Mouse (Mus musculus) stomach, postnatal 0 days (tissue): ENCODE results near the gene Lrig3. TPM values are rescaled to one million over a fixed set of nuclear protein-coding genes. Genes with fewer than 3 reads are reported as not detected.

Experiments used
- ATAC-seq: fragments of 200-750 bp; cut with Nextera tagmentation; 2 replicates; pipeline ENCODE4 v1.8.0; 2017; ENCODE audit not compliant: low FRiP score, low TSS enrichment
- DNase-seq: peaks from one replicate; pipeline ENCODE4 v3.0.0-alpha.2; 2016; ENCODE audit warnings: low spot score
- H3K27ac ChIP-seq: fragments of 300-500 bp; sonication (generic); replicated peaks from 2 replicates; pipeline ENCODE4 v1.5.1; 2014; ENCODE audit warnings: mild to moderate bottlenecking, control low read depth
- H3K27me3 ChIP-seq: fragments of 300-500 bp; sonication (generic); 2 replicates; pipeline ENCODE4 v1.6.1; 2014; ENCODE audit warnings: low read length; ENCODE audit not compliant: control insufficient read depth, insufficient read depth
- H3K36me3 ChIP-seq: fragments of 300-500 bp; sonication (generic); 2 replicates; pipeline ENCODE4 v1.6.1; 2014; ENCODE audit warnings: low read length, mixed read lengths; ENCODE audit not compliant: control insufficient read depth, insufficient read depth
- H3K4me1 ChIP-seq: fragments of 300-500 bp; sonication (generic); replicated peaks from 2 replicates; pipeline ENCODE4 v1.6.1; 2014; ENCODE audit warnings: antibody characterized with exemption; ENCODE audit not compliant: control insufficient read depth, insufficient read depth
- H3K4me2 ChIP-seq: fragments of 300-500 bp; sonication (generic); replicated peaks from 2 replicates; pipeline ENCODE4 v1.6.1; 2014; ENCODE audit warnings: low read depth, mild to moderate bottlenecking, control low read depth, moderate library complexity
- H3K4me3 ChIP-seq: fragments of 300-500 bp; sonication (generic); 2 replicates; pipeline ENCODE4 v1.5.1; 2014; ENCODE audit warnings: low read depth, low read length, control low read depth
- H3K9ac ChIP-seq: fragments of 300-500 bp; sonication (generic); 2 replicates; pipeline ENCODE4 v1.6.1; 2014; ENCODE audit warnings: mild to moderate bottlenecking, low read length, control low read depth, mixed read lengths
- H3K9me3 ChIP-seq: fragments of 300-500 bp; sonication (generic); 2 replicates; pipeline ENCODE4 v1.6.1; 2016; ENCODE audit warnings: low read length; ENCODE audit not compliant: control insufficient read depth
- CTCF ChIP-seq: IDR thresholded peaks from 2 replicates; pipeline ENCODE4 v1.5.1; 2016; ENCODE audit warnings: antibody characterized with exemption, low read depth, mild to moderate bottlenecking, moderate library complexity
- EP300 ChIP-seq: optimal IDR thresholded peaks from 2 replicates; pipeline ENCODE3; 2016; ENCODE audit warnings: antibody characterized with exemption
- WGBS: fragments of 180-500 bp; shearing (Covaris S2); extraction: QIAGEN DNeasy Blood & Tissue Kit; methylation state at CpG from one replicate; pipeline ENCODE4 v1.1.7; 2014; 5-methylcytosine and 5-hydroxymethylcytosine counted together
- polyA plus RNA-seq: library from polyadenylated mRNA; unstranded; fragments of >200 nt; fragmentation: Nextera tagmentation; extraction: Ambion mirVana; gene quantifications from 2 replicates; pipeline ENCODE4 v1.2.1, GENCODE M21; 2015

The Lrig3 gene
- 11.3 and 11.6 TPM in 2 replicates for polyA plus RNA-seq

DNA sequence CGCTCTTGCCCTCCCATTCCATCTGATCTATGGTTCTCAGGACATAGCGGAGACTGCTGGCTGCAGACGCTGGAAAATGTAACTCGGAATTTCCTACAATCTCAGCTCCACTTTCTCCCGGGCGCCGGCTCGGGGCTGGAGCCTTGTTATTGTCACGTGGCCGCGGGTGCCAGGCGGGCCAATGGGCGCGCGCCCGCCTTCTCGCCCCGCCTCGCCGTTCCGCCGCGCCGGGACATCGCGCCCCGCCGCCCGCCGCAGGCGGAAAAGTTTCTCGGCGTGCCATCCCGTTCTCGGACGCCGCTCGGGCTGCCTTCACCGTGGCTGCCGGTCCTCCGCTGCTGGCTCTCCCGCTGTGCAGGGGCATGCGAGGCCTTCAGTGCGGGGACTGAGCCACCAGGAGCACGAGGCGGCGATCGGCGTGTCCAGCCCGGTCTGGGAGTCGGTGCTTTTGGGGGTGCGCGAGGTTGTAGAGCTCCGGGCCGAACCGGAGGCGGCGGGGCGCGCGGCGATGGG, at the start of gene Lrig3:
Lrig3 (plus strand) TSS at position 201 of the 513 bp plus-strand sequence.
- H3K9me3 ChIP-seq = no peaks in the 10 kb centered on the region
- under 1% methylated on average over 57 of the region's 62 CpGs for WGBS
- TF ChIP-seq CTCF (0 out of 2 replicates have a peak, but pooled peaks have one; percentile 2), EP300 (no peak)
- peak within 1 kb of the TSS; percentile 77 for H3K4me2 ChIP-seq
- no peaks in the 10 kb centered on the region for H3K36me3 ChIP-seq
- peak within 1 kb of the TSS; percentile 97 for H3K27ac ChIP-seq
- peak within 1 kb of the TSS; percentile 98 for H3K9ac ChIP-seq
- DNase-seq = peak; percentile 90
- H3K27me3 ChIP-seq = no peaks in the 10 kb centered on the region
- H3K4me3 ChIP-seq = peak within 1 kb of the TSS; percentile 95
- H3K4me1 ChIP-seq = no peaks in the 10 kb centered on the region
- ATAC-seq = peak; percentile 87

DNA sequence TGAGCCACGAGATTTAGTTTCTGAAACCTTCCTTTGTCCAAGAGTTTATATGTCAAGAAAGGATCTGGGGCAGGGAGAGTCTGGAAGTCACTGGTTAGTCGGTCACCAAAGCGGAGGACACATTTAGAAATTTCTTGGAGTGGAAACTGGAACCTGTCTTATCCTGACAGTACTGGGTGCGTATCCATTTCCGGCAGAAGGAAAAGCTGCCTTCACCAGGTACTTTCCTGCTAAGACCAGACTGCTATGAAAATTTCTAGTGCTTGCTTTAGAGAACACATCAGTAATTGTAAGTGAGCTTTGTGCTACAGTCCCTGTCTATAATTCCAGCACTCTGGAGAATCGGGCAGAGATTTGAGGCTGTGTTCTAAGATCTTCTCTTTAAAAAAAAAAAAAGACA, 49.2 kb upstream of the Lrig3 start:
- Histone ChIP-seq H3K4me1 (0 out of 2 replicates have a peak, but pooled peaks cover 4% of the 10 kb centered on the region), H3K27me3 (no peaks in the 10 kb centered on the region), H3K9me3 (no peaks in the 10 kb centered on the region), H3K36me3 (no peaks in the 10 kb centered on the region), H3K4me3 (no peak overlapping the region), H3K27ac (no peak overlapping the region), H3K4me2 (no peak overlapping the region), H3K9ac (no peak overlapping the region)
- 44% methylated on average over 6 of the region's 6 CpGs for WGBS
- no peak for TF ChIP-seq CTCF
- no peak for TF ChIP-seq EP300
- no peak for ATAC-seq
- DNase-seq = no peak

DNA sequence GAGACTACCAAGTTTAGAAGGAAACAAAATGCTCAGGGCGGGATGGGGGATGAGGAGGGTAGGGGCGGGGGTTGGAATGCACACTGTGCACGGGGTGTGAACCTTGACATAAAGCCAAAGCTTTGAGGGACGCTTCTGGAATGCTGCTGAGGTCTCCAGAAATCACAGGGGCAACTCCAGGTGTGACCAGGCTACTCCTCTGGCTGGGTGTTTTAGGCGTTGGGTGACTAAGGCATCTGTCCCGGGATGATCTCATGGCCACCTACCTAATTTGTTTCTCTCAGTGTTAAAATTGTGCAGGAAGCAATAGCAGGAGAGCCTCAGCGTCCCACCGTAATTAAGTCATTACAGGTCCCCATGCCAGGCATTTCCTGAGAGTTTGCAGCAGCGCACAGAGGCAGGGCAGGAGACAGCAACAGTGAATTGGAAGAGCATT, 48.5 kb upstream of the Lrig3 start:
- Histone ChIP-seq H3K27me3 (no peaks in the 10 kb centered on the region), H3K4me3 (peak overlapping the region; percentile 4; the same call in 1 of the 2 replicates), H3K36me3 (no peaks in the 10 kb centered on the region), H3K27ac (no peak overlapping the region), H3K4me1 (0 out of 2 replicates have a peak, but pooled peaks cover 4% of the 10 kb centered on the region), H3K4me2 (peak overlapping the region; percentile 42), H3K9ac (no peak overlapping the region), H3K9me3 (no peaks in the 10 kb centered on the region)
- 8% methylated on average over 9 of the region's 9 CpGs for WGBS
- no peak for DNase-seq
- ATAC-seq = no peak
- TF ChIP-seq CTCF (no peak), EP300 (no peak)

DNA sequence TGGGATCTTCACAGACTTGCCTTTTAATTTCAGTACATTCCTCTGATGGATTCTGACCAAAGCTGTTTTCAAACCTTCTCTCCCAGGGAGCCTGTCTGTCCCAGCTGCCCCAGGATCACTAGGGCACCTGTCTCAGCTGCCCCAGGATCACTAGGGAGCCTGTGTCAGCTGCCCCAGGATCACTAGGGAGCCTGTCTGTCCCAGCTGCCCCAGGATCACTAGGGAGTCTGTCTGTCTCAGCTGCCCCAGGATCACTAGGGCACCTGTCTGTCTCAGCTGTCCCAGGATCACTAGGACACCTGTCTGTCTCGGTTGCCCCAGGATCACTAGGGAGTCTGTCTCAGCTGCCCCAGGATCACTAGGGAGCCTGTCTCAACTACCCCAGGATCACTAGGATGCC, 47.0 kb upstream of the Lrig3 start:
- TF ChIP-seq CTCF (no peak), EP300 (no peak)
- Histone ChIP-seq H3K36me3 (no peaks in the 10 kb centered on the region), H3K4me3 (no peak overlapping the region), H3K4me2 (no peak overlapping the region), H3K27ac (no peak overlapping the region), H3K4me1 (0 out of 2 replicates have a peak, but pooled peaks cover 4% of the 10 kb centered on the region), H3K9me3 (no peaks in the 10 kb centered on the region), H3K9ac (no peak overlapping the region), H3K27me3 (no peaks in the 10 kb centered on the region)
- WGBS = 60% methylated on average over 1 of the region's 1 CpGs
- ATAC-seq (no peak), DNase-seq (no peak)

DNA sequence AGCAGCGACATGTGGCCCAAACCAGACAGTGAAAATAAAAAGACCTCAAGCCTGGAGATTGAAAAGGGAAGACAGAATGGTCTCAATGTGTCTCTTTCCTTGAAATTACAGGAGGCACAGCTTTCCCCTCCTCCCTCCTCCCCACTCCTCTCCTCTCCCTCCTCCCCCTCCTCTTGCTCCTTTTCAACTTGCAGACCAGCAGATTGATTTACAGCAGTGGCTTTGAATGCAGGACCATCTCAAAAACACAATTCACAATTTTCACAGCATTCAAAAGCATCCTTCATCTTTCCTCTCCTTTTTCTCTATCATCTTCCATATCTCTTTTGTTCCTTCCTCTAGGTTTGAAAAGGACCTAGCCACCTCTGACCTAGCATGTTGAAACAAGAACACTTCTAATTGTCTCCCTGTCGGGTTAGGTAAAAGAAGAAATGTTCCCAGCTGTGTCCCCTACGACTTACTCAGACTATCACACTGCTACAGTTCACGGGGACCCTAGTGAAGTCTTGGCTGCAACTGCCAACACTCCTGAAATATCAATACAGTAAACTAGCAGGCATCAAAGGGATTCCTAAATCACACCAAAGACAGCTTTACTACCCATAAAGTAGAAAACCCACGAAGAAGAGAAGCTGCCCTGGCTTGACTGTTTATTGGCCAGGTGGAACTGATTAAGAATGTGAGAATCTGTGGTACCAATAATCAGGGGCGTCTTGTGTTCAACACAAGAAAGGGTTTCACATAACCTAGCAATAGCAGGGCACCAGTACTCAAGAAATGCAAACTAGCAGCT, 44.1 kb upstream of the Lrig3 start:
- Histone ChIP-seq H3K4me1 (0 out of 2 replicates have a peak, but pooled peaks cover 4% of the 10 kb centered on the region), H3K27ac (no peak overlapping the region), H3K4me3 (no peak overlapping the region), H3K36me3 (no peaks in the 10 kb centered on the region), H3K27me3 (no peaks in the 10 kb centered on the region), H3K4me2 (no peak overlapping the region), H3K9ac (no peak overlapping the region), H3K9me3 (no peaks in the 10 kb centered on the region)
- no peak for DNase-seq
- TF ChIP-seq CTCF (no peak), EP300 (no peak)
- WGBS = 27% methylated on average over 6 of the region's 6 CpGs
- ATAC-seq = no peak

DNA sequence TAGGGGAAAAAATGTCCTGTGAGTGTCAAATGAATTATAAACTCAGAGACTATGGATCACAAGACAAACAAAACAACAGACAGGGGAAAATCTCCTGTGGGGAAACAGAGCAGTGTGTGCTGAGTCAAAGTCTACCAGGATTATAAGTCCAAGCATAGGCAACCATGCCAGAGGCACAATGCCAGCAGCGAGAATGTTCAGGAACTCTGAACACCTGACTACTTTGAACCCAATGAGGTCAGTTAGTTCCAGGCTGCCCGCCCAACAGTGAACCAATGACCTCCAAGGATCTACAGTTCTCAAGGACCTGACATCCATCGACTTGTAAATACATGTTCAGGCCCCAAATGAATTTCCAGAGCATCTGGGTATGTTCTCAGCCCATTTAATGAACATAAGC, 36.0 kb upstream of the Lrig3 start:
- Histone ChIP-seq H3K4me1 (no peaks in the 10 kb centered on the region), H3K27me3 (no peaks in the 10 kb centered on the region), H3K4me3 (no peak overlapping the region), H3K27ac (no peak overlapping the region), H3K9me3 (no peaks in the 10 kb centered on the region), H3K9ac (no peak overlapping the region), H3K36me3 (no peaks in the 10 kb centered on the region), H3K4me2 (no peak overlapping the region)
- no peak for ATAC-seq
- TF ChIP-seq CTCF (no peak), EP300 (no peak)
- WGBS = 75% methylated on average over 3 of the region's 3 CpGs
- DNase-seq = no peak
